Mouse (Mus musculus) spleen, postnatal 10 days (tissue): Measurements from ENCODE around the gene Kcnj16.

Source experiments
- DNase-seq, 2 experiments: peaks; one replicate each; pipeline ENCODE4 v3.0.0; 2021 to 2022; ENCODE audit warnings: low spot score in 2 of 2

Kcnj16 gene

DNA sequence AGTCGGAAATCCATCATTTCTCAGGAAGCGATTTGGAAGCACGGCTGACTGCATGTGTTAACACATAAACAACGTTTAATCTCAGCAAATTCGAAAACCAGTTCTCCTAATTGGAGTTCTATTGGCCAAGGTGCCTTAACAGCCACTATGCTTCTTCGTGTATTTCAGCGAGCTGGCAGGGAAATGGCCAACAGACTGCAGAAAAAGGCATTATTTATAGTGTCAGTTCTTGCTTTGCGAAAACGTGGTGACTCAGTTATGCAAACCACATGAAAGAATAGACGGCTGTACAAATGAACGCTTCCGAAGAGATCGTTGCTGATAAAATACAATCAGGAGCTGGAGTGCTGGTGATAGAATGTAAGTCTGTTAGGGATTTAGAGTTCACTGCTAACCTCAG is 88.2 kb downstream of the Kcnj16 start:
- no peak for DNase-seq

DNA sequence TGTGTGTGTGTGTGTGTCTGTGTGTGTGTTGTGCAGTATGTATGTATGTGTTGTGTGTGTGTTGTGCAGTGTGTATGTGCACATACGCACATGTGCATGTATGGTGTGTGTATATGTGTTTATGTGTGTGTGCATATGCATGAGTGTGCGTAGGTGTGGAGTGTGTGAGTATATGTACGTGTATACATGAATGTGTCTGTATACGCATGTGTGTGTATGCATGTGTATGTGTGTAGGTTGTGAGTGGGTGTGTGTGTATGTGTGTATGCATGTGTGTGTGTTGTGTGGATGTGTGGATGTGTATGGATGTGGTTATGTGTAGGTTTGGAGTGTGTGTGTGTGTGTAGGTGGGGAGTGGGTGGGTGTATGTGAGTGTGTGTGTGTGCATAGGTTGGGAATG is 89.6 kb downstream of the Kcnj16 start:
- no peak for DNase-seq

DNA sequence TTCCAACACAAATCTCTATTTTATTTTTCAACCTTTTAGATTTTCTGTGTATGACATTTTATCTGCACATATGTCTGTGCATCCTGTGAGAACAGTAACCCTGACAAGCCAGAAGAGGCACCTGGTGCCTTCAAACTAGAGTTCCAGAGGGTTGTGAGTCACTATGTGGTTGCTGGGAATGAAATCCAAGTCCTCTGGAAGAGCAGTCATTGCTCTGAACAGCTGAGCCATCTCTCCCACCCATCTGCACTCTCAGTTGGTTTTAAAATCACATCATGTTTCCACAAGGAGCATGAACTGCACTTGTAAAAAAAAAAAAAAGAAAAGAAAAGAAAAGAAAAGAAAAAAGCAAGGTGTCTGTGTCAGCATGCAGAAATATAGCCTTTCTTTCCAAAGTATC is 91.6 kb downstream of the Kcnj16 start:
- no peak for DNase-seq

DNA sequence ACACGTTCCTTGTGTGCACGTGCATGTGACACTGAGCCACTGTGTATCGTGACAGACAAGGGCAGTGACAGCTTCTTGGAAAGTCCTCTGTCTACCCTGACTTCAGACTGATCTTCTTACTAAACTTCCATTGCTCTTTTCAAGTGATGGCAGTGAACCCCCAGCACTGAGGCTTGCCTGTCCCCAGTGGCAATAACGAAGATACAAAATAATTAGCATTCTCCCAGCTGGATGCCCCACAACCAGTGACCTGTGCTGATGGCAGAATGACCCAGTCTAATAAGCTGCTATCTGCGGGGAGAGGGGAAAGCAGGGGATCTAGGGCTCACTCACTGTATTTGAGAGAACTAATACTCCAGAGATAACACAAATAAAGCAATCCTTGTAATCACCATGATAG is 92.4 kb downstream of the Kcnj16 start:
- no peak for DNase-seq

DNA sequence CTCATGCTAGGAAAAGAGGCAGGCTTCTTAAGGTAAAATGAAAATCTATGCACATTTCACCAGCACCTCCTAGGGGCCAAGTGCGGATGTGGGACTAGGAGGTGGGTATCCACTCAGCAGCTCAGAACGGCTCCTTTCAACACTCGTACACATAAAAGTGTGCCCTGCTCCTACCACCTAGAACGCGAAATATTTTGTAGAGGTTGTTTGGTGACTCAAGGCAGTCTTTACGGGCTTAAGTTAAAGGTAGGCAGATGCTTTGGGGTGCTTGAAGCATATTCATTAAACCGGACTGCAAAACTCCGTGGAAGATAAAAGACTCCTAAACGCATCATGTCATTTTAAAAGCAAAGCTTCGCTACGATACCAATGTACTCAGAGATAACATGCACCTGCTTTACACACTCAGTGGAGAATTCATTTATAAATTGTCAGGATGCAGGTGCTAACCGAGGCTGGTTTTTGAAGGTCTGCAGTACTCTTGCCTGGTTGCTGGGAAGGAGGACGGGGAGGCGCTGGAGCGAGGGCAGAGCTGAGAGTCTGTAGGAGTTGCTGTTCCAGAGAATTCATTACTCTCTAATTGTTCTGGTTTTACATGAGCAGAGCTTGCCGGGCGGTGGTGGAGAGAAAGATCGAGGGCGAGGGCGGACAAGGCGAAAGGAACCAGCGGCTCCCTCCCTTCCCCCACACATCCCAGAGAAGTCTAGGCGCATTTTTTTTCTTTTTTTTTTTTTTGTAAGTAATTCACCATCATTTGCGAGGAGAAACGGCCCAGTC is 97.1 kb downstream of the Kcnj16 start:
- peak; percentile 7 to 50 for DNase-seq

- DNase-seq, result peak; percentile 57 to 79
These were observed 97.9 kb downstream of the Kcnj16 start, which contains the start of gene Kcnj2 for GRCm38 (mm10) chr11:111065635-111066298. Kcnj2 (plus strand) TSS chr11:111066164.

GRCm38 (mm10) chr11:111066299-111066691 is 98.5 kb downstream of the Kcnj16 start:
- peak in 1 of 2 experiments; percentile 14 for DNase-seq

DNA sequence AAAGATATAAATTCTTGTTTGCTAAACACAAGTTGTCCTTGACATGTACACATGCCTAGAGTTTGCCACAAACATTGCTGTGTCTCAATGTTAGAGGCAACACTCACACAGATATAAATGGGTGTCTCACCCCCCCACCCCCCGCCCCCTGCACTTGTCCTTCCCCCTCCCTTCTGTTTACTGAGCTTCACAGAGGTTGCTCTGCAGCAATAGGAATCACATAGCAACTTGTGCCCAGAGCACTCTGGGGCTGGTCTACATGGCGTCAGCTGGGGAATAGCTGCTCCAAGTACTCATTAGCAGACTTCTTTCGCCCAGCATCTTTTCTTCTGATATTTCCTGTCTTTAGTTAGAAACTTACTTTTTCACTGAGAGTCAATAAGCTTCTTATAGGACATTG is 100.0 kb downstream of the Kcnj16 start:
- DNase-seq, result no peak

DNA sequence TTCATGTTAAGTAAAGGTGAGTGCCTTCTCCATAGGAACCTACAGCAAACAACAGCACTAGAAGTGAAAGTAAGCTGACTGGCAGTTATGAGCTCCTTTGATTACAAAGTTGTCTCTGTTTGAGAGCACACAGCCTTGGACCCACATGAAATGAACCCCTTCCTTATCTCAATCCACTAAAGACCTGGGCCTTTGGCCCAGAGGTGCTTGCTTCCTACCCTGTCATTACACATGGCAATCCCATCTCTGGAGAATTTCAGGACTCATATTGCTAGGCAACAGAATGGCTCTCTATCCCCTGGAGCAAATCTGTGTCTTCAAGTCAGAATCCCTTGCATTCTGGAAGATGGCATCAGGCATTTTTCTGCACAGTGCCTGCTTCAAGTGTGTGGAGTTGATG is 102.6 kb downstream of the Kcnj16 start:
- no peak for DNase-seq

DNA sequence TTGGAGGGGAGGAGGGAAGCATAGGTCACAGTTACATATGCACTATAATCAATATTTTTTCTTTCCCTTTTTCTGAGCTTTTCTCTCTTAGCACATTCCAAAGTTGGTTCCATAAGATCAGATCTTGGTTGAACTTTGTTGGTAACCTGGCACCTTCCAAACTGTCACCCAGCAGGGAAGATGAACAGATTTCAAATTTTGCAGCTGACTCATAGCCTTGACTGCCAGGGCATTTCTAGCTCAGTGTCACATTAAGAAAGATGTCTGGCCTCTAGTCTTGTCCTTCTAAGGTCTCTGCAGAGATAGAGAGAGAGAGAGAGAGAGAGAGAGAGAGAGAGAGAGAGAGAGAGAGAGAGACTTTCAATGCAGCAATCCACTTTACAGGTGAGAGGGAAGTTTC is 106.3 kb downstream of the Kcnj16 start:
- DNase-seq, result no peak
